Mouse (Mus musculus) erythroblast, adult 5-6 weeks (primary cell): ENCODE results near the gene Lpin1. TPM values are rescaled to one million over a fixed set of nuclear protein-coding genes. Genes with fewer than 3 reads are reported as not detected.

ENCODE experiments used
- ATAC-seq: replicated peaks from 2 replicates; pipeline ENCODE4 v1.8.0; 2016; ENCODE audit warnings: moderate number of reproducible peaks, mild to moderate bottlenecking, moderate TSS enrichment, inconsistent platforms; ENCODE audit not compliant: poor library complexity, low FRiP score, severe bottlenecking
- total RNA-seq, 2 experiments: library from RNA; stranded (forward) in 1 of 2; stranded (reverse) in 1 of 2; fragments of 150-400 nt in 1 of 2; fragments of 200-764, 138-1000 nt in 1 of 2; gene quantifications; 2 replicates each; pipeline versions ENCODE4 v1.2.3 to v1.2.4; 2015 to 2017; ENCODE audit warnings: low replicate concordance in 2 of 2

Lpin1 gene
- total RNA-seq, 2 experiments from 2014 or later: 3.3 to 4.2 TPM

DNA sequence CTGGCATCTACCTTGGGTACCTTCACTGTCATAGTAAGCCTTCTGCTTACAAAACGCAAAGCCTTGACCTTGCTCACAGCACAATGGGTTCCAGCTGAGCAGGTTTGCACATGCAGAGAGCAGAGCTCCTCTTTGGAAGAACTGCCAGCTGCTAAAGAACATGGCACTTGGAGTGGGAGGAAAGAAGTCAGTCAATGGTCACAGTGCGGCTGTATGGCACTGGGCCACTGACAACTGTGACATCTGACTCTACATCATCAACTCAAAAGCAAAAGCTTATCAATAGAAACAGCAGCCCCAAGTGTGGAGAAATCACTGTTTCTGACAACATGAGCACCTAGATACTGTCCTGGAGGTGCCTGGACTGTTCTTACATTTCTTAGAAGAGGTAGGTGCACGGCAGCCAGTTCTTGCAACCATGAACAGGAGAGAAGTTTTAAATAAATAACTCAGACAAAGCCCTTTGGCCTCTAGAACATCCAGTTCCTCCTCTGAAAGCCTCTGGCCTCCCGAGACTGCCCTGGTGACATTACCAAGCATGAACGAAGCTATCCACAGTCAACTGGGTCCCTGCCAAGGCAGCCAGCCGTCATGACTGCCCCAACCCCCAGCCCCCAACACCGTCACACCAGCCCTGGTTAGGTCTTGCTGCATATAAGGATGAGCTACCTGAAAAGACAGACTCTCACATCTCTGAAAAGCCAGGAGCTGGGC, 19.5 kb upstream of the Lpin1 start:
- no peak for ATAC-seq

DNA sequence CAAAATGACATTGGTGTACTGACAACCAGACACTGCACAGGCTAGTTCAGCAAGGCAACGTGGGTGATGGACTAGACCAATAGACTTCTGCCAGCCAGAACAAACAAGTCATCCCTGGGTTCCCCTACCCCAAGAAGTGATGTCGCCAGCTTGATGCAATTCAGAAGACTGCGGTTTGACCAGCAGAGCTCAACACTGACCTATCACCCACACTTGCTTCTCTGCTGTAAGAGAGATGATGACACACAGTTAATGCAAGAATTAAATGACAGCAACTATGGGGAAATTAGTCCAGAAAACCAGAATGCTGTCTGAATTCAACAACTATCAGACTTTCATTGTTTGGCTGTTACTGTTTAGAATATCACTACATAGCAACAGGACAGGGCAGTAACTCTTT, 9.5 kb upstream of the Lpin1 start:
- no peak for ATAC-seq

DNA sequence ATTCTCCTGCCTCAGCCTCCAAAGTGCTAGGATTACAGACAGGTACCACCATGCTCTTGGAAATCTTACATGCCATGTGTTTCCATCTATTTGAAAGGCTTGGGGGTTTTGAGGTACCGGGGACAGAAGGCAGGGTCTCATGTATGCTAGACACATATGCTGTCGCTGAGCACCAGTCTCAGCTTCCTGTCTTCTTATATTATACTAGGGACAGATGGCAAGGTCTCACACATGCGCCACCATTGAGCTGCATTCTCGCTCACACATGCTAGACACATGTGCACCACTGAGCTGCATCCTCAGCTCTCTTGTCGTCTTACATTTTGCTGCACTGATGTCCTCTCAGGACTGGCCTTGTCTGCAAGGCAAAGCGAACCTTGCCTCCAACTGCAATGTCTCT, 8.7 kb upstream of the Lpin1 start:
- no peak for ATAC-seq

DNA sequence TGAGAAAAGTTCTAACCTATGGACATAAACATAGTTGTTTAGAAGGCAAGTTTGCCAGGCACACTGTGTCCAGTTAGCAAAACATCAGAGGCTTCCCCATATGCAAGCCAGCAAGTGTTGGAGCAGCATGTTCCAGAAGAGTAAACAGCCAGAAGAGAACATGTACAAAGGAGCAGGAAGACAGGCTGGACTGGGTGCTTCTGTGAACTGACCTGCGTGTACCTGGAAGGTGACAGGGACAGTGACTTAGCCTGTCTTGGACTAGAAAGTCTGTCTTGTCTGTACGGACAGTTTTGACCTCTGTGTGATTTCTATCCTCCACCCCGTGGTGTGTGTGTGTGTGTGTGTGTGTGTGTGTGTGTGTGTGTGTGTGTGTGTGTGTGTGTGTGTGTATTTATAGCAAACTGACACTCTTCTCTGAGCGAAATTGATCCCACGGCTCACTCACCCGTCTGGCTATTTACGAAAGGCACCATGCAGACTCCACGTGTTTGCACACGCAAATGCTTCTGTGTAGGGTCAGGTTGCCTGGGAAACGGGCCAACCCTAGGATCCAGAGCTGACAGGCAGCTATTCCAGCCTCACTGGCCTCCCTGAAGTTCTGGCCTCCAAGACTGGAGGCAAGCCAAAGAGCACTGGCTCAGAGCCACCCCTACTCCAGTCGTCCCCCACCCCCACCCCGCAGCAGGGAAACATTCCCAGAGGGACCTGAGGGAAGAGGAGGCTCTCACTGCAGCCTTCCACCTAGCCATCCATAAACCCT, 7.9 kb upstream of the Lpin1 start:
- no peak for ATAC-seq

DNA sequence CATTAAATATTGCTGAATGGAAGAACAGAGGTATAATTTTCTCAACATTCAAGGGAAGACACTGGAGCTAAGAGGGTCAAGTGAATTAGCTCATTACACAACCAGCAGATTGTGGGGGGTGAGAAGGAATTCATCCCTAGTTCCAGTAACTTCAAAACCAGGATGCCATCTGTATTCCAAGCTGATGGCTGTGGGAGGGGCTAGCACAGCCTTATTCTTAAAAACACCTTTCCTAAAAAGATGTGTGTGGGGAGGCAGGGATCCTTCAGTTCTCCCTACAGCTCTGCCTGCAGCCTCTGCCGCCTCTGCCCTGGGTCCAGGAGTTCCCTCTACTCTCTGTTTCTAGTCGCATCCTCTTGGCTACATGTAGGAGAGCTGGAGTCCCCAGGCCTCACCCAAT, 5.0 kb upstream of the Lpin1 start:
- ATAC-seq: no peak

DNA sequence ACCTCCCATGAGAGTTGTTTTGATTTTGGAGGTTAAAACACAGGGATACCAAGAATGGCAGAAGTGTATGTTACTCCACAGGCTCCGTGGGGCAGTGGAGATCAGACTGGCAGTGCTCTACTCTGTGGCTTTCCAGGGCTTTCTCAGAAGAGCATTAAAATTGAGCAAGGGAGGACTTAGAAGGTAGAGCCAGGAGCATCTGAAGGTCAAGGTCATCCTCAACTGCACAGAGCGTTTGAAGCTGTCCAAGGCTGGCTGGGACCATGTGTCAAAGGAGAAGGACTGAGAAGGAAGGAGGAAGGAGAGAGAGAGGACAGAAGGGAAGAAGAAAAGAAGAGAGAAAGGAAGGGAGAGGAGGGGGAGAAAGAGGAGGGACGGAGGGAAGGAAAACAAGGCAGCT, 3.8 kb upstream of the Lpin1 start:
- ATAC-seq: no peak

DNA sequence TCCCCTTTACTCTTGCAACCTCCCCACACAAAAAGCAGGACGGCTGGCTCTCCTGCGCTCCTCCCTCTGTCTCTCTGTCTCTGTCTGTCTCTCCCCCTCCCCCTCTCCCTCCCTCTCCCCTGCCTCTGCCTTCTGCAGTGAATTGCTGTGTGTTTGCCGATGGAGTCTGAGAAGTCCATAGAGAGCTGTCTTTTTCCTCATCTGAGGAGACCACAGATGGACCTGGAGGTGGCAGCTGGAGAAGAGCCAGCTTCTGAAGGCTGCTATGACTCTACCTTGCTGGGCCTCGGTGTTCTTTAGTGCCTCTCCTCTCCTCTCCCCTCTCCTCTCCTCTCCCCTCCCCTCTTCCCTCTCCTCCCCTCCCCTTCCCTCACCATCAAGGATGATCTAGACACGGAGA, 5.1 kb downstream of the Lpin1 start:
- no peak for ATAC-seq

DNA sequence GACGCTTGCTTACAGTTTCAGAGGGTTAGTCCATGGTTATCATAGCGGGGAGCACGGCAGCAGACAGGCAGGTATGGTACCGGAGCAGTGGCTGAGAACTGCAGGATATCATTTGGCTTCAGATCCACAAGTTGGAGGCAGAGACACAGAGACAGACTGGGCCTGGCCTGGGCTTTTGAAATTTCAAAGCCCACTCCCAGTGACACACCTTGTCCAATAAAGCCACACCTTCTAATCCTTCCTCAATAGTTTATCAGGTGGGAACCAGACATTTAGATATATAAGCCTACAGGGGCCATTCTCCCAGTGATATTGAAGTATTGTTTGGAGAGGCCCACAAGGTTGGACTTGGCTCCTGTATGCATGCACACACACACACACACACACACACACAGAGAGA, 8.5 kb downstream of the Lpin1 start:
- ATAC-seq: no peak

DNA sequence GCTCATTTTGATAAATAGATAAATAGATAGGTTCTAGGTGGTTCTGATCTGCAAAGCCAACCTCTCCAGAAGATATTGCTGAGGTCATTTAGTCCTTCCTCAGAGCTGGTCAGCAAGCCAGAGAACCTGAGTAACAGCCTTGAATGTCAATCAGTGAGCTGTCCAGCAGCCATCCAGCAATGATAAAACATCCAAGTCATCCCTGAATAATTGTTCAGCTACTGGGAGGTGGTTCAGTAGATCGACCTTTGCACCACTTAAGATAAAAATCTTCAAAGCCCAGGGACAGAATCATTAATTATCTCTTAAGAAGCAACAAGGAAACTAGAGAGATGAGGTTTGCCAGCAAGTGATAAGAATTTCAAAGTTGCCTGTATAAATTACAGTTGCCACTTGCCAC, 10.4 kb downstream of the Lpin1 start:
- no peak for ATAC-seq

DNA sequence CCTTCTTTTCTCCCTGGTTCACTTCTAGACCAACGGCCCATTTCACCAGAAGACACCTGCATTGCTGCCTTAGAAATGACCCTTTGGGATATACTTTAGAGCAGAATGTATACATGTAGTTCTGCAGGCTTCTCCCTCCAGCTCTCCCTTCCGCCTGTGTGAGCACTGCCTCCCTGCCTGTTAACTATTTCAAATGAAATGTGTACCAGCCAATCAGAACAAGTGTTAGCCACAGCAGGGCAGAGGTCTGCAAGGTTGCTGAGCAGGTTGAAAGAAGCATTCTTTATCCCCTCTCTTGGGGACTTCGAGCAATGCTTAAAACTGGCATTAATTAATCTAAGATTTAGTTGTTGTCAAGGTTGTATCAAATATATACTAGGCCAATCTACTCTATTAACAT, 11.4 kb downstream of the Lpin1 start:
- no peak for ATAC-seq

DNA sequence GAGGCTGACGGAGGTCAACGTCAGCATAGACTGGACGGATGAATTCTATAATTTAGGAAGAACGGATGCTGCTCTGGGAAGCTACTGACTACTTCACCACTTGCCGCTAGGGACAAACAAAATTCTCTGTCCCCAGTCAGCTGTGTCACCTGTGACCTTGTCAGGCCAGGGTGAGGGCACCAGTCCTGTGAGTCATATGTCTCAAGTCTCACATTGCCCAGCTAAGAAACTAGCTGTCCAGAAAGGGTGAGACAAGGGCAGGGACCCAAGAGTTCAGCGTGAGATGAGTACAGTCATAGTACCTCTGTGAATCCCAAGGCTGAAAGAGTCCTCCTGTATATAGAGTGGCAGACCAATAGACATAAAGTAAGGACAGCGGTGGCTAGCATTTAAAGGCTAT, 17.0 kb downstream of the Lpin1 start:
- ATAC-seq: no peak

DNA sequence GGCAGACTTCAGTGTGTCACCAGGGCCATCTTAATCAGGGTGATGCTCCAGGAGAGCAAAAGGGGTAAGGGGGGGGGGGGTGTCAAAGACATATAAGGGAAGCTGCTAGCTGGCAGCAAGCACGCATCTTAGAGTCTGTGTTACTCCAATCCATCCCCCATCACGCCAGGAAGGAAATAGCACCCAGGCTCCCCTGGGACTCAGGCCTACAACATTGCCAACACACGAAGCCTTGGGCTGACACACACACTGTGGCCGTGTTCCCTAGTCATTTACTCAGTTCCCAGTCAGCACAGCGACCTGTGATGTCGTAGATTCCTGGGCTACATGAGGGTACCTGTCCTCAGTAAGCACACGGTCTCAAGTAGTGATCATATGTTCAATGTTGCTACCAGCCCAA, 17.8 kb downstream of the Lpin1 start:
- no peak for ATAC-seq

DNA sequence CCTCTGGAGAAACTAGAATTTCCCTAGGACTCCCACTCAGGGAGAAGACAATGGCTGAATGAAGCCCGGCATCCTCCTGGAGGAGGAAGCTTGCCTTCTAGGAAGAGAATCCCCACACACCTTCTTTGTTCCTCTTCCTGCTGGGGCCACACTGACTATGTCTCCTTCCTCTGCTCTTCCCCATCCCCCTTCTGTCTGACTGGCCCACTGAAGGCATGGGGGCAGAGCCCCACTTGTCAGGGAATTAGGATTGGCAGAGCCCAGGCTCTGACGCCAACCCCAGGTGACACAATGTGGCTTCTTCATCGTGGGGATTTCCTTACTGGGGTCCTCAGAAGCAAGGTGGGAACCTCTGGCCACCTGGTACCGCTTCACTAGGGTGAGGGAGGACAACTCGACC, 18.3 kb downstream of the Lpin1 start:
- no peak for ATAC-seq

DNA sequence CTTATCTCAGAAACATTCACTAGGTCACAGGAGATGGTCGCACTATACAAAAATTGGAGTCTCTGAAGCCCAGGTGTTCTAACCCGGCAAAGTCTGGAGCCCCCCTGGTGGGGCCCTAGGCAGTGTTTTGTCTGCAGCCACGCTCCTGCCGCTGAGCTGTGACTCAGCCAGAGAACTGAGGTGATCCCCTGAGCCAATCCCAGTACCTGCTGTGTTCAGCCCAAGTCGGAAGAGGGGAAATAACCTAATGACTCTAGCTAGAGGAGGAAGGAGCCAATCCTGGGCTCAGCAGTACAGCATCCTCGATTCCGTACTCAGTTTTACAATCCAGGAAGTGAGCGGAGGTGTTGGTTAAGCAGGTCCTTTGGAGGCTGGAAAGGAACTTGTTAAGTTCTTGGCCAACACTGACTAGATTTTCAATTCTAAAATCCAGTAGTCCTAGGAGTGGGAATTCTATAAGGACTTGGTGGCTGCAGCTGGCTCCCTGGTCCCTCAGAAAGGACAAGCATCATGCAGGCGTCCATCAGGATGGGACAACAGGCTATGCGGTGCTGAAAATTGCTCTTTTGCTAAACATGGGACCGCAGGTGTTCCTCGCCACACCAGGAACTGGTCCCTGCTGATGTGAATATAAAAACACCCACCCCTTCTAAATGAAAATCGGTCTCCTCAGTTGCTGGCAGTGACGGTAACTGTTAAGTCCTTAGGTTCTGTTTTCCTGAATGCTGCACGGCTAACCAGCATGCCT, 19.1 kb downstream of the Lpin1 start:
- ATAC-seq: no peak

DNA sequence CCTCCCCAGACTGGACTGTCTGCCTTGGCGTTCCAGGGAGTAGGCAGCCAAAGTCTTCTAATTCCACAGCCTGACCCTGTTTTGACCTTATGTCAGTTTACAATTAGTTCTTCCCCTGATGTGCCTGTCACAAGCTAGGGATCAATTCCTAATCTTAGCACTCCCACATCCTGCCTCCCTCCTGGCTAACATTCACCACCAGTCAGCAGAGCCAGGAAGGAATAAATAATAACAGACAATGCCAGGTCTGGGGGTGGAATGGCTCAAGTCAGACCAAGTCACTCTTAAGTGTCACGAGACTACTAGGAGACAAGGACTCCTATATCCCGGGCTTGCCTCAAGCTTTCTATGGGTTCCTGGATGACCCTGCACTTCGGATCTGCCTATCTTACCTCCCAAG, 20.8 kb downstream of the Lpin1 start:
- ATAC-seq: no peak

DNA sequence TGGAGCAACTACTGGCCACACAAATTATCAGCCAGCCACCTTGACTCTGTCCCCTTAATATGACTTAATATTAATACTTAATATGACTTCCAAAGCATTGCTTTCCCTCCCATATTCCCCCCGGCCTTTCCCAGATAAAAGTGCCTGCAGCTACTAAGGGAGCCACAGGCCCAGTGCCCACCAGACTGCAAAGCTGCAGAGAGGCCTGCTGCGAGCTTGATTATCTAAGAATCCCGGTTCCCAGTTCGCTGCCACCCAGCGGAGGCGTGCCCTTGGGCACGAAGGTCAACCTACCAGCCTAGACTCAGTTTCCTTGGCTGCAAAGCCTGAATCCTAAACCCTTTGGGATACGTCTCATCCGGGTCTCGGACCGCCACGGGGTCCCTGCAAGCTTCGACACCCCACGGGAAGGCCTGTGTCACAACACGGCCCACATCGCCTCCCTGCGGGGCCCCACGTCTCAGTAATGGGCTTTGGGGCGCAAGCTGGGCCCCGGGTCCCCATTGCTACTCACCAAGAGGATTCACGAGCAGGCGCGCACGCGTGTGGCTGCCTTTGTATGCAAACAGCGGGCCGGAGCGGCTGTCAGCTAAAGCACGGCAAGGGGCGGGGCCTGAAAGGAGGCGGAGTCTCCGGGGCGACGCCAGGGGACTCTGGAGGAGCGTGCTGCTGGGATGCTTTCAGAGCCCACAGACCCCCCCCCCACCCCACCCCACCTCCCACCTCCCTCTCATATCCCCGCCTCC, 21.4 kb downstream of the Lpin1 start:
- peak; percentile 91 for ATAC-seq

DNA sequence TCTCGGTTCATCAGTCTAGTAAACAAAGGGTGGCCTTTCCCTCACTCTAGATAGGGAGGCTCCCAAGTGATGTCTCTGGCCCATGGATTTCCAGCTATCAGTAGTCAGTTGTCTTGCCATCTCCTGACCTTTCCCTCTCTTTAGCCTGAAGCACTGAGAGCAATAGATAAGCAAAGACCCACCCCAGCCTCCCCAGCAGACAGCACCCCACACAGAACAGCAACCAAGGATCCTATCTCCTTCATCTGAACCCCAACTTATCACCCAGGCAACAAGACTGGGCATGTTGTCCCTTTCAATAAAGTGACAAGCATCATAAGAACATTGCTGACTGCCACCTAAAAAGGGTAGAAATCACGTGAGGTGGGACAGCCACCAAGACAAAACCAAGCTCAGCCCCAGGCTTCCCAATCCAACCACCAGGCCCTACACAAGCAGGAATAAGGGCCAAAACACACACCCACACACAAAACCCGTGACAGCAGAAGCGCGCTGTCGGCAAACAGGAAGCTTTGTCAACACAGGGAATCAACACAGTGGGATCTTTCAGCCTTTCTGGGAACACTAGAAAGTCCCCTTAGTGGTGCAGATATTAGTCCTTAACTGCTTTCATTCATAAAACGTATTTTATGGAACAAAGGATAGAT, 22.2 kb downstream of the Lpin1 start:
- no peak for ATAC-seq

DNA sequence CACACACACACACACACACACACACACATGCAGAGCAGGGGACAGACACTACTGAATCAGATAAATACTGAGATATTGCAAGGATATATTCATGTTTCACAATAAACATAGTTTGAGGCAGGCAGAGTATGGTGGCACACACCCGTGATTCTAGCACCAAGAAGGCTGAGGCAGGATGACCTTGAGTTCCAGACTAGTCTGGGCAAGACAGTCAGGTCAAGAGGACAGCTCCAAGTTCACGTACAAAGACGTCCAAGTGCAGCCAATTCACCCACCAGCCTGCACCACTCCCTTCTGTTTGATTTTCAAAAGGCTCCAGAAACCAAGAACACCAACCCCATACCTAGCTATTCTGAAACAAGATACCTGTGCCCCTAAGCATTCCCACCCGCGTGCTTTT, 23.0 kb downstream of the Lpin1 start:
- no peak for ATAC-seq

DNA sequence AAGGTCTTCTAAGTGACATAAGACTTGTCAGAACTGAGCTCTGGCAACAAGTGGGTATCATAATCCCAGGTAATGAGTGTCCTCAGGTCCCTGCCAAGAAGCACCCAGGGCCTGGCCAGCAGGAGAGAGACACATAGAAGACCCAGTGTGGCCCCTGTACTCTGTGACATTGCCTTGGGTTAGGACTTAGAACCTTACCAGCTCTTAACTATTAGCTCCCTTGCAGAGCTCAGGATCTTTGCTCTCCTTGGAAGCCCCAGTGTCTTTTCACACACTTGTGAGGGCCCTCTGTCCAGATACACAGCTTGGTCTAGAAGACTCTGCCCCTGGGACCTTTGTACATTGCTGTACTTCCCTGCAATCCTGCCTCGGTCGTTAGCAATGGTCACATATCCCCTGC, 23.7 kb downstream of the Lpin1 start:
- no peak for ATAC-seq

DNA sequence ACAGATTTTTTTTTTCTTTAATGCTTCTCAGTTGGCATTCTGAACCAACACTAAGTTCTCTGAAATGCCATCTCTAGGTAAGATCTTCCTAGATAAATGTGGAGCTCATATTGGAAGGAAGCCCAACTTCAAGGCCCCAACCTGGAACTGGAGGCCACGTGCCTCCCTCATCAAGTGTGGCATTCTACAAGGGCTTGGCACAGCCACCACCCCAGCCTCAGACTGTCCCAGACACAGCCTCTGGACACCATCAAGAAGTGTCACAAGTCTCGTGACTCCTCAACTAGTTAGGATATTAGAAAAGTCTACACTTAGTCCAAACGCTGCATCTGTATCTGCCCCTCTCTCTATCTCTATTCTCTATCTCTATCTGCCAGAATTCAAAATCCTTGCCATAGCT, 25.8 kb downstream of the Lpin1 start:
- no peak for ATAC-seq
